Mouse (Mus musculus) E14TG2a.4 (cell line): Measurements from ENCODE around the gene Ebf3.

Experiments used
- CTCF ChIP-seq: conservative IDR thresholded peaks from 2 replicates; pipeline ENCODE4 v1.5.1; 2014; ENCODE audit warnings: low read length
- NANOG ChIP-seq: IDR thresholded peaks from 2 replicates; pipeline ENCODE4 v1.6.1; 2014; ENCODE audit warnings: borderline replicate concordance, low read length, mixed read lengths
- POU5F1 ChIP-seq: IDR thresholded peaks from 2 replicates; pipeline ENCODE4 v1.6.1; 2014; ENCODE audit warnings: low read length, borderline replicate concordance

- no peak for TF ChIP-seq CTCF
- no peak for TF ChIP-seq NANOG
- TF ChIP-seq POU5F1 = no peak
Measured at GRCm38 (mm10) chr7:137206770-137207285, 107.4 kb downstream of the Ebf3 start.
